Mouse (Mus musculus) embryo, embryonic 11.5 days (tissue): ENCODE data around the gene Abcb10.
A peak's percentile ranks its signal among the peaks of the same experiment; 100 is the strongest.
"Not testable (repeated sequence)": the region's sequence is repeated elsewhere in the genome, so short reads cannot be mapped to it uniquely, and the experiment has no call there.

ENCODE experiments used
- DNase-seq: peaks from one replicate; pipeline ENCODE4 v3.0.0-alpha.2; 2012; ENCODE audit warnings: low read depth, low spot score

The Abcb10 gene

DNA sequence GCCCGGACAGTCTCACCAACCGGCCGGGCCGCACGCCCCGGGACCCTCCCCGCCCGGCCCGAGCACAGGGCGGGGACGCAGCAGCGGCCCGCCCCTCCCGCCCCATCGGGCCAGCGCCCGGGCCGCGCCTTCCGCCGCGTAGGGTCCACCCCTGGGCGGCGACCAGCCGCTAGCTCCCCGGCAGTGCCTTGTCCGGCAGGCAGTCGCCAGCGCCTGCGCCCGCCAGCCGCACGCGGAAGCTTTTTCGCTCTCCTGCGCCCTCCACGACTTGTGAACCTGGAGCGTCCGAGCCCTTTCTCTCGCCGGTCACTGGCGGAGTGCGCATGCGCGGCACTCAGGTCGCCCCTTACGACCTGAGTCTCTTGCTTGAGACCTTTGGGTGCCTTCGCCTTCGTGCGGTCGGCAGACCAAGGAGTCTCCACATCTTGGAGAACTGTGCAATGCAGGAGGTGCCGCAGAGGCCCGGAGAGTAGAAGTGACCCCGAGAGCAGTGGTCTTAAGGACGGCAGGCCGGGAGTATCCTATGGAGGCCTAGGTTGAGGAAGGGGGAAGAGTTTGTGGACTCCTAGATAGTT, at the start of gene Abcb10:
TSS of gene Abcb10 (minus strand) at position 297 of the 575 bp plus-strand sequence.
- peak; percentile 83 for DNase-seq

DNA sequence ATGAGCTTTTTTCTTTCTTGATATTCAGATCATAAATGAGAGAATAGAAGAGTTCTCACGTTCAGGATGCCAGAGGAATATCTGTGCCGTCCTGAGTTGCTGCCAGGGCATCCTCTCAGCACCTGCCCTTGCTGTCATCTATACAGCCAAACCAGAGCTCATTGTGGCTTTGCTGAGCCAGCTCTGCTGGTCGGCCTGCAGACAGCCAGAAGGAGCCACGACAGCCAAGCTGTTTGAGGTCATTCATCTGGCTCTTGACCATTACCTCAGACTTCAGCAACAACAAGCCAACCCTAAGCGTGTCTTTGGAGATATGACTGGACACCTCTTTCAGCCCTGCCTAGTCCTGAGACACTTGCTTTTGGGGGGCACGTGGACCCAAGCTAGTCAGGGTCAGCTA, 44.9 kb upstream of the Abcb10 start:
- DNase-seq: no peak

DNA sequence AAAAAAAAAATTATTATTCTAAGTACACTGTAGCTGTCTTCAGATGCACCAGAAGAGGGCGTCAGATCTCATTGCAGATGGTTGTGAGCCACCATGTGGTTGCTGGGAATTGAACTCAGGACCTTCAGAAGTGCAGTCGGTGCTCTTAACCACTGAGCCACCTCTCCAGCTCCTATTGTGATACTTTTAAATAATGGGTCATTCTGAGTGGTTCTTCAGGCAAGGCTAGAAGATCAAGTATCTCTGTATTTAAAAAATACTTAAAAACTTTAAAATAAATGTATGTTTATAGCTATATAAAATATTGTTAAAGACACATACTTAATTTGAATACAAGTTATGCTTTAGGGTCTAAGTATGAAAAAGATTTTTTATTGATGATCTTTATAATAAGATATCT, 43.3 kb upstream of the Abcb10 start:
- not testable (repeated sequence) for DNase-seq

DNA sequence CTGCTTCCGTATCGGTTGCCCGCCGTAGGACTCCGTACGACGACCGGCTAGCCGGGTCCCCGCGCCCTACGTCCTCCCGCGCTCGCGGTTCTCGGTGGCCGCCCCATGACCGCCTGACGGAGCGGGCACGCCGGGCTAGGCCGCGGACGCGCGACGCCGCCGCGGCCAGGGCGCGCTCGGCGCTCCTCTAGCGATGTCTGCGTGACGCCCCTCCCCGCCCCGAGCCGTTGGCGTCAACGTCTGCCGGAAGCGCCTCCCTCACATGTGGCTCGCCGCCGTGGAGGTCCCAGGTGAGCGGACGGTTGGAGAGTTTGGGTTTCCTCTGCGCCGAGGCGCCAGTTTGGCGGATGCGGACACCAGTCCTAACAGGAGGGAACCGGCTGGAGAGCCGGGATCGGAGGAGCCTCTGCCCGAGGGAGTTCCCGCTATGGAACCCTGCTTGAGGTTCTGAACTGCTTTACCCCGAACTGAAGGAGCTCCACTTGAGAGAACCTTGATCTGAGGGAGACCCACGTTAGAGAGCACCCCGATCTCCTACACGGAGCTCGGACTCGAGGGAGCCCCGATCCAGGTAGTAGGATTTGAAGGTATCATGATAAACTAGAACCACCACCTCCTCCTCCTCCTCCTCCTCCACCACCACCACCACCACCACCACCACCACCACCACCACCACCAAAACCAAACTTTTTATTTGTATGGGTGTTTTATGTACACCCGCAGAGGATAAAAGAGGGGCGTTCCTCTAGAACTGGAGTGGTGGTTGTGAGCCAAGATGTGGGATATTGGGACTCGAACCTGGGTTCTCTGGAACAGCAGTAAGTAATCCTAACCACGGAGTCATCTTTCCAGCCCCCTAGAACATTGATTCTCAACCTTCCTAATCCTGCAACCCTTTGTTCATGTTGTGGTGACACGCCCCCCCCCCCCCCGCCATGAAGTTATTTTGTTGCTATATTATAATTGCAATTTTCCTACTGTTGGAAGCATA, 38.6 kb upstream of the Abcb10 start, which contains the start of the genes Taf5l and Urb2:
TSS of gene Taf5l (minus strand) at position 161 of the 991 bp plus-strand sequence.
TSS of gene Urb2 (plus strand) at position 272 of the 991 bp plus-strand sequence.
- peak; percentile 82 for DNase-seq

DNA sequence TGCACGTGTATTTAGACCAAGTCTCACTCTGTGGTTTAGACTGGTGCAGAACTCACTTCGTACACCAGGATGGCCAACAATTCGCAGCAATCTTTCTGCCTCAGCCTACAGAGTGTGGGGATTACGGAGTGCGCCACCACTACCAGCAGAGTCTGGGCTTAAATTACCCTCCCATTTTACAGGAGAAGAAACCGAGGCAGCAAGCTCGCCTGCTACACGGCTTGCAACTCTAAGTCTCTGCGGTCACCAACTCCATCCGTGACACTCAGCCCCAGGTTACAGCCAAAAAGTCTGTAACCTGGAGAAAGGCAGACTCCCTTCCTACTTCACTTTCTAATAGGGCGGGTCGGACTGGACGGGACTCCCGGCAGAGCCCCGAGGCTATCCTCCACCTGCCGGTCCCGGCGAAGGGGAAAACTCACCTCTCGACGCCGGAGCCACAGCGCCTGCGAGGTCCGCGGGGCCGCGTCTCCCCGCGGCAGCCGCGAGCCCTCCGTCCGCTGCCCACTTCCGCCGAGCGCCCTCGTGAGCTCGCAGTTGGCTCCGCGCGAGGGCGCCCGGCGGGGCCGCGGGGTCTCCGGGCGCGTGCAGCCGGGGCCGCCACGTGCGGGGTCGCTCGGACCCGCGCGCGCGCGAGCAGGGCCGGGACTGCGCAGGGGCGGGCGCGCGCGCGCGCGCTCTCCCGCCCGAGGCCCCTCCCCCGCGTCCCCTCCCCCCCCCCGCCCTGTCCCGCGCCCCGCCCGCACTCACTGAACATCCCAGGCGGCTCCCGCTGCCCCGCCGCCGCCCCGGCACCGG, 37.7 kb upstream of the Abcb10 start:
- DNase-seq: peak; percentile 62

DNA sequence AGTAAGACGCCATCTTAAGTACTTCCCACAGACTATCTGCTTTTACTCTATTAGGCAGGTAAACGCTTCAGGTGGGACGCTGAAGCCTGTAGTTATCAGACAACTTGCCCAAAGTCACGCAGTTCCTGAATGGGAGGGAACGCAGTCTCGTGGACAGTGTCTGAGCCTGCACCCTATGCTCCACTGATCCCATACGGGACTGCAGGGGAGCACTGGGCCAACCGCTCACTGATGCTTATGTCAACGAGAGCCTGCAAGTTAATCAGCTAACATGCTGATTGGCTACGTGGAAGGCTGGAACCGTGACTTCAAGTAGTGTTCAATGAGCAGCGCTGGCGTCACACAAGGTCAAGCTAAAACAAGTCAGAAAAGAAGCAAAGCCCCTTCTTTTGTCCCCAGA, 36.9 kb upstream of the Abcb10 start:
- DNase-seq: peak; percentile 1

DNA sequence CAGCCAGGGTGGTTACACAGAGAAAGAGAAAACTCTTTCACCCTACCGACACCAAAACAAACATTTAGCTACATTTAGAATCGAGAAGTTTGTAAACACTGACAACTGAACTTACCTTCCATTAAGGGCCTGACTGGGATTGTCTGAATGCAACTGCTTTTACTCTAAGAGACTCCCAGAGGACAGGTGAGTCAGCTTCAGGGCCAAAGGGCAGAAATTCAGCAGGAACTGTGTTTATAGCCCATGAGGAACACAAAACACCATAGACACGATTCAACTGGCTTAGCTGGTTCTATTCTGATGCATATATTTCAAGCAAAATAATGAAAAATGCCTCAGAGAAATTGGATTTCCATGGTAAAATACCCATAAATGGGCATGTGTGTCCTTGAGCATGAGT, 31.8 kb upstream of the Abcb10 start:
- no peak for DNase-seq

DNA sequence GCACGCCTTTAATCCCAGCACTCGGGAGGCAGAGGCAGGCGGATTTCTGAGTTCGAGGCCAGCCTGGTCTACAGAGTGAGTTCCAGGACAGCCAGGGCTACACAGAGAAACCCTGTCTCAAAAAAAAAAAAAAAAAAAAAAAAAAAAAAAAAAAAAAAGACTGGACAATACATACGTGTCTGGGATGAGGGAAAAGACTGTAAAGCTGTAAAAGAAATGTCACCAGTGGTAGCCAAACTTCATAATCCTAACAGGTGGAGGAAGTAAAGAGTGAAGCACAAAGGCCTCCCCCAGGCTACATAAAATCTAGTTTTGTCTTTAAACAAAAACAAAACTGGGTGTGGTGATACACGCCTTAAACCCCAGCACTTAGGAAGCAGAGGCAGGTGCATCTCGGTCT, 31.4 kb upstream of the Abcb10 start:
- DNase-seq: not testable (repeated sequence)

DNA sequence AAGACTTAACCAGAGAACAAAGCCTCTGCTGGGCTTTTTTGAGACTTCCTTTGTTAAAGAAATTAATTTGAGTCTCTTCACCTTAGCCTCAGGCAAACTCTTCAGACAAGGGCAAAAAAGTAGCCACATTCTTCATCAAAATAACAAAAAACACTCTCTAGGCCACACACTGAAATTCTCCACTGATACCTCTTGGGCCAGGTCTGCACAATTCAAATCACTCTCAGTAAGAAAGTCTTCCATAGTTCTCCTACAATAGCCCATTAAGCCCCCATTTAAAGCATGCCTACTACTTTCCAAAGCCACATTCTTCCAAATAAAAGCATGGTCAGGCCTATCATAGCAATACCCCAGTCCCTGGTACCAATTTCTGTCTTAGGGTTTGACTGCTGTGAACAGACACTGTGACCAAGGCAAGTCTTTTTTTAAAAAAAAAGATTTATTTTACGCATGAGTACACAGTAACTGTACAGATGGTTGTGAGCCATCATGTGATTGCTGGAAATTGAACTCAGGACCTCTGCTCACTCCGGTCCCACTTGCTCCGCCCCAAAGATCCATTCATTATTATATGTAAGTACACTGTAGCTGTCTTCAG, 29.2 kb upstream of the Abcb10 start:
- no peak for DNase-seq

DNA sequence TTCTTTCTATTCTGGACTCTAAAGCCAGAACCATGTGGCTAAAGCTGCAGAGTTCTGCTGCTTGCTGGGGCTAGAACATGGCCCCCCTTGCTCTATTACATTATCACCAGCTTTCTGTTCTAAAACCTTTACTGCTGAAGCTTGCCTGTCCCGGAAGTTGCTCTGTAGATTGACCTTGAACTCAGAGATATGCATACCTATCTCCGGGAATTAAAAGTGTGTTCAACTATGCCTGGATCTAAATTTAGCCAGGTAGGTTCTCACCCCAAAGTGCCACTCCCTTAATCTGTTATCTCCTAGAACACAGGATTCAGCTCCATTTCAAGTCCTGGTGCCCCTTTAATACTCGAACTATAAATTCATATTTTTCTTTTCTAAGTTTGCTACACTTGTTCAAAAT, 28.7 kb upstream of the Abcb10 start:
- no peak for DNase-seq

DNA sequence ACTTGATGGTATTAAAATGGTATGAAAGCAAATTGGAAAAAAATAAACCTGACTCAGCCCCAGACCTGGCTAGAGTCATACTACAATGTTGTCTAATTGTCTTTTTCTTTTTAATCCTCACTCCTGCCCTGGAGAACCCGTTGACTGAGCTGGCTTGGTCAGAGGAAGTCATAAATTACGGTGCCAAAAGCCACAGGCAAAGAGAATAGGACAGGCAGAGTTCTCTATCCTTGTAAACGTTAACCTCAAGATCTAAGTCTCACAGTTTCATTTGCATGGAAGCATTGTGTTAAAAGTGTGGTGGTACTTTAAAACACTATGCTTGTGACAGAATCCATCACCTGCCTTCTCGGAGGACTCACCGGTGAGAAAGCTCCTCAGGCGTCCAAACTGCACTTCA, 24.9 kb upstream of the Abcb10 start:
- DNase-seq: no peak

DNA sequence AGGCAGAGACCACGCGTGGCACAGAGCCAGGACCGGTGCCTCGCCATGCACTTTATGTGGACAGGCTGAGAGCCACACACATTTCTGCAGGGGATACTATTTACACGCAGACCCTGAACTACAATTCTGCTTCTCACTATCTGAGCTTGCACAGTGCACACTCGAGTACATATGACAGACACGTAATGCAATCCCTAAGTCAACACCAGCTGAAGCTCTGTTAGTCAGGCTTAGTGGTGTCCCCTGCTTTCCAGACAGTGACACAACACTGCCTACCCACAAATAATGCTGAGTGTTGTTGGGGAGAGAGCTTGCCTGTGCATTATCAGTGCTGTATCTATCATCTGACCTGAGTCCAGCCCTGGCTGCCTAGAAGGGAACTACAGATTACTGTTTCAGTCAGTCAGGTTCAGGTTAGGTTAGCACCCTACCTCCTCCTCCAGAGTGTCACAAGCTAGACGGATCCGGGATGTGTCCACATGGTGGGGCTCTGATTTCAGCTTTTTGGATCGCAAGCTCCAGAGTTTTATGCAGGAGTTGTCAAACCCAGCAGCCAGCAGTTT, 19.7 kb upstream of the Abcb10 start:
- DNase-seq: no peak

DNA sequence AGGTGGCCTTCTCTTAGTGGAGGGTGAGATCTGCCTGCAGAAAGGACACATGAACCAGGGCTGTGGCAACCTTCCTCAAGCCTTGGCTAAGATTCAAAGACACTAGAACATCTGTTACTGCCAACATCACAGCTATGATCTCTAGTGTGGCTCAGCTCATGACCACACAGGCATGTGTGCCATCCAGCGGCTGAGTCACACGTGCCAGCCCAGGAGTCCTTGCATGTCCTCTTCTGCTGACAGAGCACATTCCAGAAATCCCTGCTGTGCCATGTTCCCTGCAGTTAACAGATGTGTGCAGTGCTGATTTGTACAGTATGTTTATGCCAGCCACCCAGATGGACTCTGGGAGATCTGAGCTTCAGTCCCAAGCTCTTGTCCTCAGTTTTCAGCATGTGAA, 16.6 kb upstream of the Abcb10 start:
- no peak for DNase-seq

DNA sequence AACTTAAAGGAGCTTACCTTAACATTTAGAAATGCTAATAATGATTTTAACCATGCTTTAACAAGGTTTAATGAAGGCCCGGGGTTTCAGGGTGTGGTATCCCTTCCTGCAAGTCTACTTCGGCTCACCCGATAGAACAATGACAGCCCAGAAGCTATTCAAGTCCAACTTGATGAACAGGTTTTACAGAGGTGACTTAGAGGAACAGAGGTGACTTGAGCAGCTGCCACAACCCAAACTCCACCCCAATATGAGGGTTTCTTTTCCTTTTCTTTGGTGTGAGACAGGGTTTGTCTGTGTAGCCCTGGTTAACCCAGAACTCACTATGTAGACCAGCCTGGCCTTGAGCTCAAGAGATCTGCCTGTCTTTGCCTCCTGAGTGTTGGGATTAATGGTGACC, 11.1 kb upstream of the Abcb10 start:
- DNase-seq: no peak

DNA sequence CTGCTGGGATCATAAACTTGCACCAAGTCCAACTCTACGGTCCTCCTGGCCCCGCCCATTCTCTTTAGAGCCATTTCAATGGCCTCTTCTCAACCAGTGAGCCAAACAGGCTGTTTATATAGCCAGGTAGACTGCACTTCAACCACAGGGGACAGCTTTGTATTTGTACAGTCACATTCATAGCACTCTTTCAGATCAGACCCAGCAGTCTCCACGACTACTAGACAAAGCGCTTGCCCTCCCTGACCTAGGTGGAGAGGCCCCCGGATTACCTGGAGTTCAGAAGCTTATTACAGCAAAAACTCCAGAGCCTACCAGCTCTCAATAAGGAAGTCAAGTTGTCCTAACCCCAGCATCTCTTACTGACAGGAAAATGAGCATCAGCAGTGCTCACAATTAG, 10.7 kb upstream of the Abcb10 start:
- DNase-seq: no peak

DNA sequence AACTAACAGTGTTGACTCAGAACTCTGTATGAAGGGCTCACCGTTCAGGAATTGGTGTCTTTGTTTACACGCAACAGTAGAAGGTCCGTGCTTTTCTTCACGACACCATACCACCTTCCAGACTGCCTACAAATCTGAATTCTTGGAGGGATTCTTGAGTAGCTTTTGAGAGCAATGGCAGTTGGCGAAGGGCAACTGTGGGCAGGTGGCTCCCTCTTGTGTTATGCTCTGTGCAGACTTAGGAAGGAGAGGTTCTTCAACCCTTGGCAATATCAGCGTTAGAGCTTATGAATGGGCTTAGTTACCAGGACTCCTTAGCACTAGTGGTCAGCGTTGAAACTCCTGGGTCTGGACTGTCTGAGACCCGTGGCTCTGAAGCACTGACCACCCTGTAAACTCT, 9.7 kb upstream of the Abcb10 start:
- DNase-seq: no peak

DNA sequence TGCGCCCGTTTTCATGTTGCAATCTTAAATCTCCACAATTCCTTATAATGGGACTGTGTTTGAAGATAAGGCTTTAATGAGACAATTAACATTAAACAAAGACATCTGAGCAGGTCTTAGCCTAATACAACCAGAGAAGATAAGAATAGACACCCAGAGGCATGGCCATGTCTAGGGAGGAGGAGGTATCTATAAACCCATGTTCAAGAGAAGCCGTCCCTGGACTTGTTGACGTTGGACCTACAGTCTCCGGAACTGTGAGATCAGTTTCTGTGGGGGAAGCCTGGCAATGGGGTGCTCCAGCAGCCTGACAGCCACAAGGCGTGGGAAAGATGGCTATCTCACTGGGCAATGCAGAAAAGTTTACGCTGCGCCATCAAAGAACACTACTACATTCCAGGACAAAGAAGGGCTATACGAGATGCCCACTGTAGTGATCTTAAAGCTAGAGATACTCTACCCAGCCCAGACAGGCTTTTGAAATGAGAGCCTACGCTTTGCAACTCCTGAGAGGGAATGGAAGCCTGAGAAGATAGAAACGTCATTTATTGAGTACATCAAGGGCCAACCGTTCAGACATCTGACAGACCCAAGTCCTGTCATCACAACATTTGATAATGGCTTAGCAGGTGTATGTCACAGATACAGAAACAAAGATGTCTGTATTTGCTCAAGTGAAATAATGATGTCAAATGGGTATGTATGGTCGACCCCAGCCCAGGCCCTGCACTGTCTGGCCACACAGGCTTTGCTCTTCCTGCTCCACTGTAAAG, 7.5 kb upstream of the Abcb10 start:
- DNase-seq: no peak

DNA sequence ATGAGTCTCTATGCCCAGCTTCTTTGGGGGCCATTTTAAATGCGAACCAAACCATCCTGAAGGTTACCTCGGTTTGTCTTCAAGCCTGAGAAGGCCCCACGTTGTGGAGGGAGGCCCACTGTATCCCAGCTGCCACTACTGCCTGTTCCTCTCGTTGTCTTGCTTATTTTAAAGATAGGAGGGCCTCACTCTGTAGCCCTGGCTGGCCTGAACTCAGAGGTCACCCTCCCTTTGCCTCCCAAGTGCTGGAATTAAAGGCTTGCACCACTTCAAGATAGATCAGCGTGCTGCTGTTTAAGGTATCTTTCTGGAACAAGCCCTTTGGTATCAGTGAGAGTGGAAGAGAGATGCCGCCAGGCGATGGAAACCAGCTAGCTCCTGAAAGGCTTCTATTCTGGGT, 6.2 kb upstream of the Abcb10 start:
- no peak for DNase-seq

DNA sequence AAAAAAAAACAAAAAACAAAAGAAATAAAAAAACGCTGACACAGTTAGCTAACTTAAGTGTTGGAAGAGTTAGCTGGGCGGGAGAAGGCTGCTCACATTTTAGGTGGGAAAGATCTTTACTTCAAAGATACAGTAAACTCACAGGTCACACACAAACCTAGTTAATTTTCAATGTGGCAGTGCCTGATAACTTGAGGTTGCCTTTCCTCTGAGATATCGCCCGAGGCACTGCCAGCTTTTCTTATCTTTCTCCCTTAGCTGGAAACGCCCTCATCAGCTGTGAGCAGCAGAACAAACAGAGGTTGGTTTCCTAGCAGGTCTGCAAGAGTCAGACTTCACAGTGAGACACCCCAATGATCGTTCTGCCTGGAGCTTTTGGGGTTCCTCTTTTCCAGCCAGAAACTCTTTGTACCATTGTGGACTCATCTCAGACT, 5.7 kb upstream of the Abcb10 start:
- DNase-seq: no peak

DNA sequence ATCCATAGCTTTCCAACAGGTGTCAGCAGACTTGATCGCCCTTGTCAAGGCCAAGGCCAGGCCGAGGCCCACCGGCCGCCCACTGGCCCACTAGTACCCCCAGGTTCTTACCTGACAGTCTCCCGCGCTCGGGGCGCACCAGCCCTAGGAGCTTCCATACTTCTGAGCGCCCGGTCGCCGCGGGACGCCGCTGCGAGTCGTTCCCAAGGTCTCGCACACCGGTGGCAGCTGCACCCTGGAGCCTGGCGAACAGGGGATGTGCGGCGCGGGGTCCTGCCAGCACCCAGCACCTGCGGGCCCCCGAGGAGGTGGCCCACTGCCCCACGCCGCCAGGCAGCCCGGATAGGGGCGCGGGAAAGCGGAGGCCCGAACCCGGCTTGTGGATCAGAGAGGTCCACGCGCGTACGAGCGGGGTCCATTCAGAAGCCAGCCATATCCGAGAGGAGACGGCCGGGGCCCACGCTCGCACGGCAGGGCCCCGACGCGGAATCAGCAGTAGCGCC, 580 bp downstream of the Abcb10 start:
- DNase-seq: no peak
